Mouse (Mus musculus) megakaryocyte-erythroid progenitor cell, adult 5-6 weeks (primary cell): ENCODE measurements around the gene Syt5. TPM values are rescaled to one million over a fixed set of nuclear protein-coding genes. Genes with fewer than 3 reads are reported as not detected.
"Not testable (repeated sequence)": the region's sequence is repeated elsewhere in the genome, so short reads cannot be mapped to it uniquely, and the experiment has no call there.

Experiments used
- ATAC-seq: replicated peaks from 2 replicates; pipeline ENCODE4 v1.8.0; 2016; ENCODE audit warnings: mild to moderate bottlenecking, inconsistent platforms; ENCODE audit not compliant: severe bottlenecking, poor library complexity, low FRiP score, low TSS enrichment
- total RNA-seq, 2 experiments: library from RNA; stranded (forward) in 1 of 2; stranded (reverse) in 1 of 2; fragments of 200-1000, 215-1000 nt in 1 of 2; fragments of >200 nt in 1 of 2; fragmentation: Nextera tagmentation in 1 of 2; gene quantifications; 2 replicates each; pipeline ENCODE4 v1.2.3; 2014 to 2017

Syt5 gene
- 0.42 TPM in 1 of 2 replicates, not detected in the other for total RNA-seq (2014; fragmentation: Nextera tagmentation)
- total RNA-seq (2017): not detected in 2 replicates

DNA sequence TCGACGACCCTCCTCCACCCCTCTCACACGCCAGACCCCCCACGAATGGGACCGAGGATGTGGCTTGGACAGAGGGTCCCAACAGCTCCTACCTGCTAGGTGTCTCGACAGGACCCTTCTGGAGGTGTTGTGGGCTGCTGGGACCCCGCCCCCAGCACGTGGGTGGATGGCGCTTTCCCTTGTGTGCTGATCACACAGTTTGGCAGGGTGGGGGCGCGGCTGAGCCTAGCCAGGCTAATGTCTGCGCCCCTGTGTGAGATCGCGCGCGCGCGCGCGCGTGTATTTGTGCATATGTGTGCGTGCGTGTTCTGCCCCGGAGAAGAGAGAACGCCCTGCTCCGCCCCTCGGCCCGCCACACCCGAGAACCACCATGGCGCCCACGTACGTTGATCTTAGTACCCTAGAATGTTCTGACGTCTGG, at the start of gene Syt5:
Gene Syt5, minus strand, starts transcription at position 321 of the 421 bp plus-strand sequence.
- ATAC-seq: peak; percentile 26

GRCm38 (mm10) chr7:4597046-4597445, 49.7 kb upstream of the Syt5 start:
- not testable (repeated sequence) for ATAC-seq

GRCm38 (mm10) chr7:4581481-4581880, 34.1 kb upstream of the Syt5 start:
- not testable (repeated sequence) for ATAC-seq

DNA sequence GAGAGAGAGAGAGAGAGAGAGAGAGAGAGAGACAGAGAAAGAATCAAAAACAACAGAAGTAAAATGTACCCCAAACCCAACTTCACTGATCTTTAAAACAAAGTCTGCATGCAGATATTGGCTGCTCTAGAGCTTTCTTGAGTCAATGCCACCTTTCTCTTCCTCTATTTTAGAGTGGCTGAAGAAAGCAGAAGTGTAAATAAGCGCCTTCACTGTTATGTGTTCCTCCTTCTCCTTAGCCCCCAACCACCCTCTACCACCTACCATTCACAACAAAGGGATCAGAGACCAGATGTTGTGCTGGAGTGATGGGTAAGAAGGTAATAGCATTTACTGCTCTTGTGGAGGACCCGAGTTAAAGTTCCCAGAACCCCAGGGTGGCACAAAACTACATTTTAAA, 25.0 kb upstream of the Syt5 start:
- ATAC-seq: not testable (repeated sequence)

- no peak for ATAC-seq
These were observed 15.3 kb upstream of the Syt5 start for GRCm38 (mm10) chr7:4562660-4563059.

DNA sequence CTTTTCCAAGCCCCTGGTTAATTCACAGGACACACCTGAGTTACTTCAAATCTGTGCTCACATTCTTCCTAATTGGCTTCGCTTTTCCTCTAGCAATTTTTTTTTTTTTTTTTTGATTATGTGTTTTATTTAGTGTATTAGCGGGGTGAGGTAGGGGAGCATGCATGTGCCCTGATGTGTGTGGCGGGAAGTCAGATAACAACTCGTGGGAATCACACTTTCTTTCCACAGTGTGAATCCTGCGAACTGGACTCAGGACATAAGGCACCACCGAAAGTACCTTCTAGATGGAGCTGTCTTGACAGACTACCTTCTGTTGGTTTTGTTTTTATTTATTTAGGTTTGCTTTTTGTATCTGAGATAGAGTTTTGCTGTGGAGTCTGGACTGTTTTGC, 9.8 kb upstream of the Syt5 start:
- no peak for ATAC-seq

- peak; percentile 97 for ATAC-seq
These were observed 9.2 kb upstream of the Syt5 start for GRCm38 (mm10) chr7:4556256-4557166.

- ATAC-seq: peak; percentile 45; the same call in 1 of the 2 replicates
These were observed 680 bp downstream of the Syt5 start for GRCm38 (mm10) chr7:4546591-4547131.

DNA sequence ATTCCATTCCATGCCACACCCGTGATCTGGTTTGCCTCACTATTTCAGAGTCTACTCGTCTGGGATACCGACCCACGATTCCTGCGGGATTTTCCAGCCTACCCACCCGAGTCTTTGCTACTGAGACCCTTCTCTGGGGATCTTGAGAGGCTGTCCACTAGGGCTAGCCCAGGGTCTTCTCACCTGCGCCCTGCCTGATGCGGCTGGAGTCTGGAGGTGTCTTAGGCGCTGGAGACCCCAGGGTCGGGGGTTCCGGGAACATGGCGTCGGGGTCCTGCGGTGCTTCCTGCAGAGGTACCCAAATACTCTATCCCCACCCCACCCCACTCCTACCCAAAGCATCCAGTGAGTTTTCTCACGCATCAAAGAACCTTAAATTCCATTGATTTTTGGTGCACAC, 1.3 kb downstream of the Syt5 start:
- ATAC-seq: no peak

DNA sequence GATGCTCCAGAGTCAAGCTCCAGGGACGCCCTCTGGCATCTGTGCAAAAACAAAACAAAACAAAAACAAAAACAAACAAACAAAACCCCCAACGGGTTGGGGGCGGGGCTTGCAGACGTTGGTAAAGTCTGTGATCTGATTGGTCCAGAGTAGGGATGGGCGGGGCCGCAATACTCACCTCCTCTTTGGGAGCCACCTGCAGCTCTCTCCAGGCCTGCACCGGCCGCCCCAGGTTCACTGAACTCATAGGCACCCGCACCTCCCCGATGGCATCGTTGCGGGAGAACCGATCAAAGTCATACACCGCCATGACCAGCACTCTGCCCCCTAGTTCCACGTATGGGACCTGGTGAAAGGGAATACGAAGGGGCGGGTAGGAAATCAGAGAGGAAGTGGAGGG, 5.3 kb downstream of the Syt5 start:
- ATAC-seq: no peak

- ATAC-seq: no peak
These were observed 6.0 kb downstream of the Syt5 start for GRCm38 (mm10) chr7:4541344-4541743.

- ATAC-seq: no peak
These were observed 8.3 kb downstream of the Syt5 start for GRCm38 (mm10) chr7:4539019-4539418.

- ATAC-seq: no peak
These were observed 10.2 kb downstream of the Syt5 start for GRCm38 (mm10) chr7:4537181-4537580.

DNA sequence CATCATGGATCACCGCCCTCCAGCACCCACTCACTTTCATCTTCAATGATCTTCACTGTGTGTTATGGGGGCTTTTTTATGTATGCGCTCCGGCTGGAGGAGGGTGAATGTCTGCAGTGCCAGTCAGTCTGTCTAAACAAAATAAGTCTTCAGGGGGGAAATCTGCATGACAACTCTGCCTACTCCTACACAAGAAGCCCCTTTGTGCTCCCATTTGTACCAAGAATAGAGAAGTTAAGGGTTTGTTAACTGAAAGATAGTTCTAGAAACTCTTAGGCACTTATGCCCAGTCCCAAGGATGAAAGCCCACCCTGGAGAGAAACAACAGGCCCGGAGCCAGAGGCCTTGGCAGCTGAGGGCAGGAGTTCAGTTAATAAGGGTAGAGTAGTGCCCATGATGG, 11.0 kb downstream of the Syt5 start:
- ATAC-seq: no peak

- ATAC-seq: peak; percentile 91
These were observed 15.2 kb downstream of the Syt5 start, which contains the start of gene Dnaaf3 for GRCm38 (mm10) chr7:4532005-4532729. TSS of gene Dnaaf3 (minus strand) at chr7:4532453.

DNA sequence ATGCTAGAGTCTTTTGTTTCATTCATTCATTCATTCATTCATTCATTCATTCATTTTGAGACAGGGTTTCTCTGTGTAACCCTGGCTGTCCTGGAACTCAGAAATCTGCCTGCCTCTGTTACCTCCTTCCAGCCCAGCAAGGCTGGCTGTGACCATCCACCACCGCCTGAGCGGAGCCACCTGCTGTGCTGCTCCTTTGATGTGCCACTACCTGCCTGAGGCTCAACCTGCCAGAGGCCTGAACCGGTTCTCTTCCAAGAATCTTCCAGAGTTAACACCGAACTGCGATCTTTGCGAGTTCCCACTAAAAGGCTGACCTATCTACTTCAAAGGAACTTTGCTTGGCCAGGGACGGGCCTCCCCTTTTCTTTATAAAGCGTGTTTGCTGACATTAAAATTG, 17.2 kb downstream of the Syt5 start:
- ATAC-seq: not testable (repeated sequence)

DNA sequence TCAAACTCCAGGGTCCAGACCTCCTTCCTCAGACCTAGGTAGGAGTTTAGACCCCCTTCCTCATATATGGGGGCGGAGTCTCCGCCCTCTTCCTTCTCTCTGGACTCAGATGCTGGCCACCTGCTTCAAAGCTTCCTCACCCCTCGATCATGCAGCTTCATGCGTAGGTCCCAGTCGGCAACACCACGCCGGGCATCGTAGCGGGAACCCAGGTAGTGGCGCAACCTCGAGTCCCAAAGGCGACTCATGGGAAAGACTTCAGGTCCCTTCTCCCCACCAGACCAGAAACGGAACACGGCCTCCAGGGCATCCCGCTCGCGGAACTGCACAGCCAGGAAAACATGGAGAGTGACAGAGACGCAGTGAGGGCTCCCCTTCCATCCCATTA, 20.0 kb downstream of the Syt5 start:
- ATAC-seq: no peak

DNA sequence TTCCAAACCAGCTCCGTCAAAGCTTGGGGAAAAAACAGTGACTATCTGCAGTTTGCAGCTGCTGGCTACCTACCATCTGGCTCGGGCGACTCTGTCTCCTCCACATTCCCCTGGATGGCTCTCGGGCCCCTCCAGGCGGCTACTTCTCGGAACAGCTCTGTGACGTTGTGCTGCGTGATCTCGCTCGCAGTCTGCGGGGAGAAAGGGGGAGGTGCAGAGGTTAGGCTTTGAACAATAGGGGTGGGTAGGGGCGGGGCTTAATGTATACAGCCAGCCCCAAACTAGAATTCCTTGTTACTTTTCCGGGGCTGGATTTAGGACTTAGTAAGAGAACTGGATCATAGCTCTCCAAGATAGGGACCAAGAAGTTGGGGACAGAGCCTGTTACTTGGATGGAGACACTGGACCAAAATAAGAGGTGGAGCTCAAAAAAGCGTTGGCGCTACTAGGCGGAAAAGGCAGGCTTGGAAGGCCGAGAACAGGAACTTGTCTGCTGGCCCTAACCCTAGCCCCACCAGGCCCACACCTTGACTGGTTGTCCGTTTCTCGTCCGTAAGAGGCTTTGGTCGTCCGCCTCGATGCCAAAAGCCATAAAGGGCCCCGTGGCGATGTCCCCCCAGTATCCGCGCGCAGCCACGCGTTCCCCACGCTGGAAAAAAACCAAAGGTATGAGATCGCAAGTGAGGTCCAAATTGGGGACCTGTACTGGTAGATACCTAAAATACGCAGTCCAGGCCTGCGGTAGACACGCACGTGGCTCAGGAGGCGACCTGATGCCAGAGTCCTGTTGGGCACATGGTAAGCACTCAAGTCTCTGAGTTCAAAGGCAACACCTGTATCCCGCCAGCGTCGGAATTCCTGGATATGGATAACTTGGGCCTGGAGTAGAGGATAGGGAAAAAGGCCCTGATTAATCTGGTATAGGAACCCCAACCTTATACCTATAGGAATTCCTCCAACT, 20.7 kb downstream of the Syt5 start:
- ATAC-seq: peak; percentile 92
